Mouse (Mus musculus) liver, embryonic 16.5 days (tissue): ENCODE data around the gene BC028528. TPM values are rescaled to one million over a fixed set of nuclear protein-coding genes. Genes with fewer than 3 reads are reported as not detected.

ENCODE experiments used
- polyA plus RNA-seq: library from polyadenylated mRNA; unstranded; fragments of >200 nt; fragmentation: Nextera tagmentation; extraction: Ambion mirVana; gene quantifications from 2 replicates; pipeline ENCODE4 v1.2.1, GENCODE M21; 2015

The BC028528 gene
- polyA plus RNA-seq, 1 experiment from 2014 or later = 6.8 TPM

Other genes starting within 250 kb of the BC028528 start
- 11.1 and 14.5 TPM in 2 replicates for gene Mcl1, start 233.2 kb downstream of the BC028528 start, polyA plus RNA-seq
- gene Adamtsl4, start 204.1 kb downstream of the BC028528 start, polyA plus RNA-seq = 0.74 and 0.83 TPM in 2 replicates
- 21.2 and 26.7 TPM in 2 replicates for gene Ecm1, start 152.4 kb downstream of the BC028528 start, polyA plus RNA-seq
- 33.0 and 33.9 TPM in 2 replicates for gene Tars2, start 131.8 kb downstream of the BC028528 start, polyA plus RNA-seq
- 7.7 and 7.9 TPM in 2 replicates for gene Rprd2, start 73.1 kb downstream of the BC028528 start, polyA plus RNA-seq
- 23.1 and 23.7 TPM in 2 replicates for gene Prpf3, start 36.1 kb downstream of the BC028528 start, polyA plus RNA-seq
- gene Mrps21, start 20.5 kb downstream of the BC028528 start, polyA plus RNA-seq = 156 and 178 TPM in 2 replicates
- gene Ciart, start 9.8 kb downstream of the BC028528 start, polyA plus RNA-seq = 0.78 and 1.1 TPM in 2 replicates
- gene Aph1a, start 2.0 kb upstream of the BC028528 start, polyA plus RNA-seq = 10.9 and 12.6 TPM in 2 replicates
- 14.6 and 15.4 TPM in 2 replicates for gene Car14, start 12.7 kb upstream of the BC028528 start, polyA plus RNA-seq
- 118 and 125 TPM in 2 replicates for gene Anp32e, start 37.2 kb upstream of the BC028528 start, polyA plus RNA-seq
- 4.2 and 4.5 TPM in 2 replicates for gene Plekho1, start 104.0 kb upstream of the BC028528 start, polyA plus RNA-seq
- 11.7 and 12.9 TPM in 2 replicates for gene Vps45, start 166.5 kb upstream of the BC028528 start, polyA plus RNA-seq
- gene Otud7b, start 212.5 kb upstream of the BC028528 start, polyA plus RNA-seq = 5.8 and 7.7 TPM in 2 replicates